Mouse (Mus musculus): ENCODE measurements around the gene Il12rb1.

GRCm38 (mm10) chr8:70843941-70844340, 35.7 kb downstream of the Il12rb1 start:
- TF ChIP-seq CTCF (IDR thresholded peaks at IDR 0.05; ENCODE audit: extremely low read depth, insufficient read depth, low read length) (no peak), POLR2A (IDR thresholded peaks at IDR 0.05; ENCODE audit: extremely low read depth, insufficient read depth, low read length) (no peak)

All from cortical plate, adult 2 months (tissue).